Mouse (Mus musculus) kidney, postnatal 0 days (tissue): ENCODE data around the gene Hils1. TPM values are rescaled to one million over a fixed set of nuclear protein-coding genes. Genes with fewer than 3 reads are reported as not detected.

ENCODE experiments used
- ATAC-seq: fragments of 200-750 bp; cut with Nextera tagmentation; replicated peaks from 2 replicates; pipeline ENCODE4 v1.8.0; 2017; ENCODE audit warnings: low read depth, moderate number of reproducible peaks, moderate TSS enrichment, moderate library complexity; ENCODE audit not compliant: low FRiP score
- DNase-seq: peaks from one replicate; pipeline ENCODE4 v3.0.0-alpha.2; 2016; ENCODE audit warnings: low spot score
- H3K27ac ChIP-seq: fragments of 300-500 bp; sonication (generic); 2 replicates; pipeline ENCODE4 v1.5.1; 2014; ENCODE audit warnings: mild to moderate bottlenecking
- H3K27me3 ChIP-seq: fragments of 300-500 bp; sonication (generic); 2 replicates; pipeline ENCODE4 v1.6.1; 2014; ENCODE audit warnings: low read length, mixed read lengths; ENCODE audit not compliant: insufficient read depth
- H3K36me3 ChIP-seq: fragments of 300-500 bp; sonication (generic); 2 replicates; pipeline ENCODE4 v1.6.1; 2014; ENCODE audit warnings: low read length, mixed read lengths; ENCODE audit not compliant: insufficient read depth
- H3K4me1 ChIP-seq: fragments of 300-500 bp; sonication (generic); replicated peaks from 2 replicates; pipeline ENCODE4 v1.6.1; 2014; ENCODE audit warnings: antibody characterized with exemption, low read length, mixed read lengths; ENCODE audit not compliant: insufficient read depth
- H3K4me2 ChIP-seq: fragments of 300-500 bp; sonication (generic); 2 replicates; pipeline ENCODE4 v1.6.1; 2014; ENCODE audit warnings: mild to moderate bottlenecking, low read length, moderate library complexity, mixed read lengths
- H3K4me3 ChIP-seq: fragments of 300-500 bp; sonication (generic); replicated peaks from 2 replicates; pipeline ENCODE4 v1.5.1; 2014; ENCODE audit warnings: low read depth, low read length
- H3K9ac ChIP-seq: fragments of 300-500 bp; sonication (generic); 2 replicates; pipeline ENCODE4 v1.6.1; 2014; ENCODE audit warnings: low read depth, low read length
- H3K9me3 ChIP-seq: fragments of 300-500 bp; sonication (generic); replicated peaks from 2 replicates; pipeline ENCODE4 v1.6.1; 2016; ENCODE audit warnings: low read length, inconsistent platforms, mixed read lengths
- CTCF ChIP-seq: IDR thresholded peaks from 2 replicates; pipeline ENCODE4 v1.5.1; 2016; ENCODE audit warnings: antibody characterized with exemption, low read depth, mild to moderate bottlenecking, moderate library complexity
- WGBS: fragments of 180-500 bp; shearing (Covaris S2); extraction: QIAGEN DNeasy Blood & Tissue Kit; methylation state at CpG from one replicate; pipeline ENCODE4 v1.1.7; 2014; 5-methylcytosine and 5-hydroxymethylcytosine counted together
- polyA plus RNA-seq: library from polyadenylated mRNA; unstranded; fragments of >200 nt; fragmentation: Nextera tagmentation; extraction: Ambion mirVana; gene quantifications from 2 replicates; pipeline ENCODE4 v1.2.1, GENCODE M21; 2015

Hils1 gene
- polyA plus RNA-seq, 1 experiment from 2014 or later = not detected

GRCm38 (mm10) chr11:94991641-94992479 is 24.5 kb downstream of the Hils1 start:
- Histone ChIP-seq H3K36me3 (peaks cover 8% of the 10 kb centered on the region; the same call in 1 of the 2 replicates), H3K4me3 (peak overlapping the region; percentile 90), H3K27ac (peak overlapping the region; percentile 94), H3K9me3 (no peaks in the 10 kb centered on the region), H3K9ac (peak overlapping the region; percentile 90), H3K4me1 (peaks cover 68% of the 10 kb centered on the region), H3K27me3 (no peaks in the 10 kb centered on the region), H3K4me2 (peak overlapping the region; percentile 97)
- peak; percentile 47 for DNase-seq
- 0 out of 2 replicates have a peak, but pooled peaks have one; percentile 2 for ATAC-seq
- TF ChIP-seq CTCF = no peak
- under 1% methylated on average over 86 of the region's 99 CpGs for WGBS

GRCm38 (mm10) chr11:94992480-94992753 is 25.0 kb downstream of the Hils1 start:
- Histone ChIP-seq H3K4me2 (peak overlapping the region; percentile 97), H3K9me3 (no peaks in the 10 kb centered on the region), H3K36me3 (peaks cover 11% of the 10 kb centered on the region; the same call in 1 of the 2 replicates), H3K27ac (peak overlapping the region; percentile 94), H3K4me1 (peaks cover 62% of the 10 kb centered on the region), H3K27me3 (no peaks in the 10 kb centered on the region), H3K4me3 (peak overlapping the region; percentile 90), H3K9ac (peak overlapping the region; percentile 90)
- no peak for DNase-seq
- TF ChIP-seq CTCF = no peak
- no peak for ATAC-seq
- under 1% methylated on average over 20 of the region's 20 CpGs for WGBS

- peak overlapping the region; percentile 90 for H3K4me3 ChIP-seq
- H3K27ac ChIP-seq = peak overlapping the region; percentile 94
- TF ChIP-seq CTCF = no peak
- H3K4me2 ChIP-seq = peak overlapping the region; percentile 97
- H3K9me3 ChIP-seq = no peaks in the 10 kb centered on the region
- WGBS = 2% methylated on average over 22 of the region's 22 CpGs
- peak; percentile 68 for DNase-seq
- H3K4me1 ChIP-seq = peaks cover 59% of the 10 kb centered on the region
- H3K9ac ChIP-seq = peak overlapping the region; percentile 90
- no peaks in the 10 kb centered on the region for H3K27me3 ChIP-seq
- H3K36me3 ChIP-seq = peaks cover 12% of the 10 kb centered on the region; the same call in 1 of the 2 replicates
- ATAC-seq = 0 out of 2 replicates have a peak, but pooled peaks have one; percentile 9
Observed at GRCm38 (mm10) chr11:94992754-94993606, 25.6 kb downstream of the Hils1 start.

GRCm38 (mm10) chr11:94994208-94994814 is 26.9 kb downstream of the Hils1 start:
- H3K27me3 ChIP-seq = no peaks in the 10 kb centered on the region
- H3K4me3 ChIP-seq = peak overlapping the region; percentile 90
- H3K4me1 ChIP-seq = peaks cover 47% of the 10 kb centered on the region
- H3K4me2 ChIP-seq = peak overlapping the region; percentile 97
- whole genome bisulfite sequencing = 29% methylated on average over 10 of the region's 10 CpGs
- DNase-seq = no peak
- no peak overlapping the region; the same call in 1 of the 2 replicates for H3K27ac ChIP-seq
- TF ChIP-seq CTCF = no peak
- no peaks in the 10 kb centered on the region for H3K9me3 ChIP-seq
- H3K36me3 ChIP-seq = peaks cover 26% of the 10 kb centered on the region; the same call in 1 of the 2 replicates
- H3K9ac ChIP-seq = peak overlapping the region; percentile 15
- no peak for ATAC-seq

- Histone ChIP-seq H3K27me3 (no peaks in the 10 kb centered on the region), H3K4me3 (peak overlapping the region; percentile 90; the same call in 1 of the 2 replicates), H3K9me3 (no peaks in the 10 kb centered on the region), H3K4me2 (peak overlapping the region; percentile 97), H3K27ac (no peak overlapping the region), H3K4me1 (peaks cover 40% of the 10 kb centered on the region), H3K9ac (peak overlapping the region; percentile 15; the same call in 1 of the 2 replicates), H3K36me3 (peaks cover 33% of the 10 kb centered on the region; the same call in 1 of the 2 replicates)
- ATAC-seq = no peak
- TF ChIP-seq CTCF = no peak
- no peak for DNase-seq
- whole genome bisulfite sequencing = 69% methylated on average over 11 of the region's 11 CpGs
Observed at GRCm38 (mm10) chr11:94994947-94995772, 27.8 kb downstream of the Hils1 start.
